Mouse (Mus musculus): ENCODE measurements around the gene Mbtps1. TPM values are rescaled to one million over a fixed set of nuclear protein-coding genes. Genes with fewer than 3 reads are reported as not detected.
A peak's percentile ranks its signal among the peaks of the same experiment; 100 is the strongest.

Mbtps1 gene
- 51.4 and 61.3 TPM in 2 replicates for polyA plus RNA-seq (2015; fragmentation: Nextera tagmentation; extraction: Ambion mirVana)

DNA sequence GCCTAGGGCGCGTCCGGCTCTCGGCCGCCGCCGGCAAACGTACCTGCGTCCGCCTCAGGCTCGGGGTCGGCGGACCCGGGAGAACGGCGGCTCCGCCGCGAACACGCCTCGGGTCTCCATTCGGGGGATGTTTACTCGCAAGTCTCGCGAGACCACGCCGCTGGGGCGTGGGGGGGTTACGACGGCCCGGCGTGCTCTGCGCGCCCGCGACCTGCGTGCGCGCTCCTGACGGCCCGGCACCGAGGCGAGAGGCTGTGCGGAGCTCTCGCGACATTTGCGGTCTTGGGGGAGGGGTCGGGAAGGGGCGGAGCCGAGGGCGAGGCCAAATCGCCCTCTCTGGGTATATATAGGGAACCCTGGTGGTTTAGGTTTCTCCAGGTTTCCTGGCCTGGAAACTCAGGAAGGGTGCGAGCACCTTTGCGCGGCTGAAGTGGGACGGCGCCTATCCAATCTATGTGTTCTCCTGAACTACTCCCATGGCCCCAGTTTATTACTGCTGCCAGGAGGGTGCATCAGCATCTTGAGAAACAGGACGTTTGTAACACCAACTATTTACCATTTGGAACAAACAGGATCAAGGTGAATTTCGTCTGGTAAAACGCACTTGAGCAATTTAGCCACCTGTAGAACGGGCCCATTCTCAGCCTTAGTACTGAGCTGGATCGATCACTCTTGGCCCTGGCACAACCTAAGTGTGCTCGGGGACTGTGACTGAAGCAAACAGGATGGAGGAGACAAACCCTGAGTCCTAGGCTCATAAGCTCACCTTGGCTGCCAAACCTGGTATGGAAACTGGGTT, at the start of gene Mbtps1:
Gene Mbtps1, minus strand, starts transcription at position 133 of the 799 bp plus-strand sequence.
- 6% methylated on average over 58 of the region's 63 CpGs for WGBS
- Histone ChIP-seq H3K4me2 (ENCODE audit: low read length) (peak within 1 kb of the TSS; percentile 91), H3K27me3 (ENCODE audit: control insufficient read depth, insufficient read depth, low read depth, low read length) (no peaks in the 10 kb centered on the region), H3K9me3 (replicated peaks; ENCODE audit: control insufficient read depth, low read length, poor library complexity, severe bottlenecking) (no peaks in the 10 kb centered on the region), H3K36me3 (ENCODE audit: control insufficient read depth, insufficient read depth, low read length) (peaks cover 6% of the 10 kb centered on the region), H3K4me3 (ENCODE audit: low read depth, low read length) (peak within 1 kb of the TSS; percentile 73), H3K27ac (ENCODE audit: low read length) (peak within 1 kb of the TSS; percentile 95), H3K4me1 (ENCODE audit: control insufficient read depth, insufficient read depth, low read length) (peaks cover 22% of the 10 kb centered on the region), H3K9ac (ENCODE audit: low read depth, low read length) (peak within 1 kb of the TSS; percentile 90)
- ATAC-seq = peak; percentile 96

DNA sequence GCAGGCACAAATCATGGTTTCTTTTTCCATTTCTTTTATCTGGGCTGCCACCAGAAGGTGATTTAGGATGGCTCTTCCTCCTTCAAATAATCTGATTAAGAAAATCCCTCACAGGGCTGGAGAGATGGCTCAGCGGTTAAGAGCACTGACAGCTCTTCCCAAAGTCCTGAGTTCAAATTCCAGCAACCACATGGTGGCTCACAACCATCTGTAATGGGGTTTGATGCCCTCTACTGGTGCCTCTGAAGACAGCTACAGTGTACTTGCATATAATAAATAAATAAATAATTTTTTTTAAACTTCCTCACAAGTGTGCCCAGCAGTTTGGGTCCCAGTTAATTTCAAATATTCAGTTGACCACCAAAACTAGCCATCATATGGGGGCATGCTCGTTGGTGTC, 47.7 kb upstream of the Mbtps1 start:
- 86% methylated on average over 2 of the region's 2 CpGs for WGBS
- Histone ChIP-seq H3K27me3 (ENCODE audit: control insufficient read depth, insufficient read depth, low read depth, low read length) (no peaks in the 10 kb centered on the region), H3K36me3 (ENCODE audit: control insufficient read depth, insufficient read depth, low read length) (peaks cover 4% of the 10 kb centered on the region; the same call in 1 of the 2 replicates), H3K4me1 (ENCODE audit: control insufficient read depth, insufficient read depth, low read length) (peaks cover 9% of the 10 kb centered on the region), H3K4me3 (ENCODE audit: low read depth, low read length) (no peak overlapping the region), H3K9ac (ENCODE audit: low read depth, low read length) (no peak overlapping the region), H3K27ac (ENCODE audit: low read length) (no peak overlapping the region), H3K9me3 (replicated peaks; ENCODE audit: control insufficient read depth, low read length, poor library complexity, severe bottlenecking) (no peaks in the 10 kb centered on the region), H3K4me2 (ENCODE audit: low read length) (no peak overlapping the region)
- no peak for ATAC-seq

DNA sequence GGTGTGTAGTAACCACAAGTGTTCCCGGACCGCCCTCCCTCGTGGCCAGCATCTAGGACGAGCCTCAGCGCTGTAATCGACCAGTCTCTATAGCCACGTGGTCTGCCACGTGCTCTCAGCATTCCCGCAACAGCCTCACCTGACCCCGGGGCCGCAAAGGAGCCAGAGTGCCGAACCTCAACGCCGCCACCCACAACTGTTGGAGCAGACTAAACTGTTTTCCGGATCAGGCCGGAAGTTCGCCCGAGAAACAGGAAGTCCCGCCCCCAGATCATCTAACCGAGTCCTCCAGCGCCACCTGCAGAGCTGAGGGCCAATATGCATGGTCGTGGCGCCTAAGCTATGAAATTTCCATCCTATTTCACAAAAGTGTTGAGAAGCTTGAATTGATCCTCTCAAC, 46.5 kb upstream of the Mbtps1 start, which contains the start of gene Taf1c:
Gene Taf1c, minus strand, starts transcription at position 227 of the 400 bp plus-strand sequence.
- Histone ChIP-seq H3K36me3 (ENCODE audit: control insufficient read depth, insufficient read depth, low read length) (peaks cover 7% of the 10 kb centered on the region), H3K4me3 (ENCODE audit: low read depth, low read length) (peak within 1 kb of the TSS; percentile 66), H3K27me3 (ENCODE audit: control insufficient read depth, insufficient read depth, low read depth, low read length) (no peaks in the 10 kb centered on the region), H3K9ac (ENCODE audit: low read depth, low read length) (peak within 1 kb of the TSS; percentile 77), H3K9me3 (replicated peaks; ENCODE audit: control insufficient read depth, low read length, poor library complexity, severe bottlenecking) (no peaks in the 10 kb centered on the region), H3K27ac (ENCODE audit: low read length) (peak within 1 kb of the TSS; percentile 55; the same call in 1 of the 2 replicates), H3K4me2 (ENCODE audit: low read length) (peak within 1 kb of the TSS; percentile 60), H3K4me1 (ENCODE audit: control insufficient read depth, insufficient read depth, low read length) (peaks cover 9% of the 10 kb centered on the region)
- ATAC-seq = peak; percentile 85
- WGBS = 0% methylated on average over 23 of the region's 23 CpGs

DNA sequence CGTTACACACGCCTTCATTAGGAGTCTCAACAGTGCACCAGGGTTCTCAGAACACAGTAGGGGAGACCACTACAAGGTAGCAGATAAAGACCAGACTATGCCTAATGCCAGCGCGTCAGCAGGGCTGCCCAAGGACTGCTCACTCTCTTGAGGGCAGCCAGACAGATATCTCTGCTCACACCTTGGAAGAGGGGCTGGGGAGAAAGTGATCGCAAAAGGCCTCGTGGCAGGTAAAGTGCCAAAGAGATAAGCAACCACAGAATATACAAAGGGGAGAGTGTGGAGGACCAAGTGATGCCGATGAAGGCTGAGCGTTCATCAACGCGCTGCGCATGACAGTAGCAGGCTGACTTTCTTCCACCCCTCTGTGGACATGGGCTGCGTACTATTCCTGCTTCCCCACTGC, 45.9 kb upstream of the Mbtps1 start:
- peak overlapping the region; percentile 60 for H3K4me2 ChIP-seq (ENCODE audit: low read length)
- peak; percentile 69 for ATAC-seq
- H3K36me3 ChIP-seq (ENCODE audit: control insufficient read depth, insufficient read depth, low read length) = peaks cover 7% of the 10 kb centered on the region
- no peaks in the 10 kb centered on the region for H3K27me3 ChIP-seq (ENCODE audit: control insufficient read depth, insufficient read depth, low read depth, low read length)
- peak overlapping the region; percentile 77 for H3K9ac ChIP-seq (ENCODE audit: low read depth, low read length)
- WGBS = 56% methylated on average over 12 of the region's 12 CpGs
- no peaks in the 10 kb centered on the region for H3K9me3 ChIP-seq (replicated peaks; ENCODE audit: control insufficient read depth, low read length, poor library complexity, severe bottlenecking)
- no peak overlapping the region for H3K27ac ChIP-seq (ENCODE audit: low read length)
- peak overlapping the region; percentile 66 for H3K4me3 ChIP-seq (ENCODE audit: low read depth, low read length)
- H3K4me1 ChIP-seq (ENCODE audit: control insufficient read depth, insufficient read depth, low read length) = peaks cover 9% of the 10 kb centered on the region

DNA sequence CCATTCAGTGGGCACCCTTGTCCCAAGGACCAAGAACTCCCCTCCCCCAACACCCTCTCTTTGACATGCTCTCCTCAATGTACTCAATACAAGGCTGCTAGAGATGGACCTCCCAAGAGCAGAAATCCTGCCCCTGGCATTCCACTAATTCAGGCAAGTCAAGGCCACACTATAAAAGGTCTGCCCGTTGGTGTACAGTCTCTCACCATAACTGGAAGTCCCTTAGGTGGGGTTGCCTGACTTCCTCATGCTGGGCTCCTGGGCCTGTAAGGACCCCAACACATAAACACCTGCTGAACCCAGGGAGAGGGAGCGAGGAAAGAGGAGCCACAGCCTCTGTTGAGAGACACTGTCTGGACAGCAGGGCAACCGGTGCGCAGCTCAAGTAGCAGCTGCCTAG, 45.2 kb upstream of the Mbtps1 start:
- 92% methylated on average over 4 of the region's 4 CpGs for WGBS
- Histone ChIP-seq H3K4me2 (ENCODE audit: low read length) (peak overlapping the region; percentile 60), H3K27me3 (ENCODE audit: control insufficient read depth, insufficient read depth, low read depth, low read length) (no peaks in the 10 kb centered on the region), H3K36me3 (ENCODE audit: control insufficient read depth, insufficient read depth, low read length) (peaks cover 10% of the 10 kb centered on the region), H3K9ac (ENCODE audit: low read depth, low read length) (peak overlapping the region; percentile 77; the same call in 1 of the 2 replicates), H3K9me3 (replicated peaks; ENCODE audit: control insufficient read depth, low read length, poor library complexity, severe bottlenecking) (no peaks in the 10 kb centered on the region), H3K27ac (ENCODE audit: low read length) (no peak overlapping the region), H3K4me1 (ENCODE audit: control insufficient read depth, insufficient read depth, low read length) (peaks cover 9% of the 10 kb centered on the region), H3K4me3 (ENCODE audit: low read depth, low read length) (no peak overlapping the region)
- no peak for ATAC-seq

DNA sequence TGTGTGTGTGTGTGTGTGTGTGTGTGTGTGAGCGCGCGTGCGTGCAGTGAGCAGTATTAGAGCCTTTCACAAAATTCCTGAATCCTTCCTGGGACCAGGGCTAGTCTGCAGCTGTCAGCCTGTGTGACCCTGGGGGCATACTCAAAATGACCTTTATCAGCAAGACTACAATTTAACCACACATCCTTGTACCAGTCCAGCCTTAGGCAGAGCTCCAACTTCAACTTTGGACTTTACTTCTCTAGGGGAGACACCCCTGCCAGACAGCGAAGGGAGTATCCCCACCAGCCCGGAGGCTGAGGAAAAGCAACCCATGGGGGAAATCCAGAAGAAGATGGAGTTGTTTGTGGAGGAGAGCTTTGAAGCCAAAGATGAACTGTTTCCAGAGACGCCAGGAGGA, 32.9 kb upstream of the Mbtps1 start:
- H3K27me3 ChIP-seq (ENCODE audit: control insufficient read depth, insufficient read depth, low read depth, low read length) = no peaks in the 10 kb centered on the region
- no peaks in the 10 kb centered on the region for H3K4me1 ChIP-seq (ENCODE audit: control insufficient read depth, insufficient read depth, low read length)
- H3K9ac ChIP-seq (ENCODE audit: low read depth, low read length) = no peak overlapping the region
- H3K4me2 ChIP-seq (ENCODE audit: low read length) = no peak overlapping the region
- no peak overlapping the region for H3K4me3 ChIP-seq (ENCODE audit: low read depth, low read length)
- ATAC-seq = no peak
- WGBS = 91% methylated on average over 7 of the region's 7 CpGs
- H3K36me3 ChIP-seq (ENCODE audit: control insufficient read depth, insufficient read depth, low read length) = no peaks in the 10 kb centered on the region
- H3K27ac ChIP-seq (ENCODE audit: low read length) = no peak overlapping the region
- no peaks in the 10 kb centered on the region for H3K9me3 ChIP-seq (replicated peaks; ENCODE audit: control insufficient read depth, low read length, poor library complexity, severe bottlenecking)

DNA sequence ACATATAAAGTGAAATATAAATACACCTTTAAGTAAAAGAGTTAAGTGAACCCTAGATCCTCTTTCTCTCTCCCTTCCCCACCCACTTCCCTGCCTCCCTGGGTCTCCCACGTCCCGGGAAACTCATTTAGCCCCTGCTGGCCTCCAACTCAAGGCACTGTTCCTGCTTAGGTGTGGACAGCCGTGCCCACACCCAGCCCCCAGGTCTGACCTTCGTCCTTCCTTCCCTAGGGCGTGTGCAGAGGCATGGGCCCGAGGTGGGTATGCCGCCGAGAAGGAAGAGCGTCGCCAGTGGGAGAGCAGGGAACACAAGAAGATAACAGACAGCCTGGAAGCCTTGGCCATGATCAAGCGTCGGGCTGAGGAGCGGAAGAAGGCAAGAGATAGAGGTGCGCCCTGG, 31.8 kb upstream of the Mbtps1 start:
- ATAC-seq = no peak
- WGBS = 87% methylated on average over 14 of the region's 14 CpGs

DNA sequence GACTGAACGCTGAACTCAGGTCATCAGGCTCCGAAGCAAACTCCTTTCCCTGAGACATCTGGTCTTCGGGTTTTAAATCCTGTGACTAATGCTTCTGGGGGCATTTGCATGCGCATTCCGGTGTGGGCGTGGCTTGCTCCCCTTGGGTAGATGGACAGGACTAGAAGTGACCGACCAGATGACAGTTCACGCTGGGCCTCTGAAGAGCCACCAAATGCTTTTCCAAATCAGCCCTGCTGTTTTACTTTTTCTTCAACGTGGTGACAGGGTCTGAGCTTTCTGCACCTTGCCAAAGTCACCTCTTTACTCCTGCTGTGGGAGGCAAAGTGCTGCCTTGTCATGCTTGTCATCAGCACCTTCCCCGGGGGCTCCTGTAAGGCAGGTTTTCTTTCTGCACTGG, 30.3 kb upstream of the Mbtps1 start:
- Histone ChIP-seq H3K27ac (ENCODE audit: low read length) (no peak overlapping the region), H3K4me1 (ENCODE audit: control insufficient read depth, insufficient read depth, low read length) (peaks cover 4% of the 10 kb centered on the region; the same call in 1 of the 2 replicates), H3K27me3 (ENCODE audit: control insufficient read depth, insufficient read depth, low read depth, low read length) (no peaks in the 10 kb centered on the region), H3K9me3 (replicated peaks; ENCODE audit: control insufficient read depth, low read length, poor library complexity, severe bottlenecking) (no peaks in the 10 kb centered on the region), H3K4me3 (ENCODE audit: low read depth, low read length) (no peak overlapping the region), H3K4me2 (ENCODE audit: low read length) (no peak overlapping the region), H3K9ac (ENCODE audit: low read depth, low read length) (no peak overlapping the region), H3K36me3 (ENCODE audit: control insufficient read depth, insufficient read depth, low read length) (no peaks in the 10 kb centered on the region)
- 21% methylated on average over 10 of the region's 10 CpGs for WGBS
- ATAC-seq = no peak

More for the DNA sequence above, 31.8 kb upstream of the Mbtps1 start:
- Histone ChIP-seq H3K9me3 (replicated peaks; ENCODE audit: control insufficient read depth, low read length, poor library complexity, severe bottlenecking) (no peaks in the 10 kb centered on the region), H3K27me3 (ENCODE audit: control insufficient read depth, insufficient read depth, low read depth, low read length) (no peaks in the 10 kb centered on the region), H3K4me1 (ENCODE audit: control insufficient read depth, insufficient read depth, low read length) (peaks cover 4% of the 10 kb centered on the region; the same call in 1 of the 2 replicates), H3K4me2 (ENCODE audit: low read length) (no peak overlapping the region), H3K9ac (ENCODE audit: low read depth, low read length) (no peak overlapping the region), H3K27ac (ENCODE audit: low read length) (no peak overlapping the region), H3K36me3 (ENCODE audit: control insufficient read depth, insufficient read depth, low read length) (no peaks in the 10 kb centered on the region), H3K4me3 (ENCODE audit: low read depth, low read length) (no peak overlapping the region)

DNA sequence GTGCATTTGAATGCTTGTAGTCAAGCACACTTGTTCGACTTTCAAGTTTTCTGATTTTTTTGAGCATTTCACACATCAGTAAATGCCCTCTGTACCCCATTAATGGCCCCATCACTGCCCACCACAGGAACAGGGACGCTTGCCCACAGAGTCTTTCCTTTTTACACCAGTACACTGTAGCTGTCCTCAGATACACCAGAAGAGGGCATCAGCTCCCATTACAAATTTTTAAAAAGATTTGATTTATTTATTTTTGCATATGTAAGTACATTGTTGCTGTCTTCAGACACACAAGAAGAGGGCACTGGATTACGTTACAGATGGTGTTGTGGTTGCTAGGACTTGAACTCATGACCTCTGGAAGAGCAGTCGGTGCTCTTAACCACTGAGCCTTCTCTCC, 29.8 kb upstream of the Mbtps1 start:
- 69% methylated on average over 4 of the region's 4 CpGs for WGBS
- Histone ChIP-seq H3K4me2 (ENCODE audit: low read length) (no peak overlapping the region), H3K27ac (ENCODE audit: low read length) (no peak overlapping the region), H3K4me3 (ENCODE audit: low read depth, low read length) (no peak overlapping the region), H3K36me3 (ENCODE audit: control insufficient read depth, insufficient read depth, low read length) (no peaks in the 10 kb centered on the region), H3K27me3 (ENCODE audit: control insufficient read depth, insufficient read depth, low read depth, low read length) (no peaks in the 10 kb centered on the region), H3K4me1 (ENCODE audit: control insufficient read depth, insufficient read depth, low read length) (peaks cover 4% of the 10 kb centered on the region; the same call in 1 of the 2 replicates), H3K9me3 (replicated peaks; ENCODE audit: control insufficient read depth, low read length, poor library complexity, severe bottlenecking) (no peaks in the 10 kb centered on the region), H3K9ac (ENCODE audit: low read depth, low read length) (no peak overlapping the region)
- ATAC-seq = no peak
